Mouse (Mus musculus): ENCODE measurements around the gene Exoc6b. TPM values are rescaled to one million over a fixed set of nuclear protein-coding genes. Genes with fewer than 3 reads are reported as not detected.
A peak's percentile ranks its signal among the peaks of the same experiment; 100 is the strongest.
"Not testable (repeated sequence)": the region's sequence is repeated elsewhere in the genome, so short reads cannot be mapped to it uniquely, and the experiment has no call there.

Exoc6b gene
- polyA plus RNA-seq, 1 experiment from 2014 or later = 5.2 TPM

GRCm38 (mm10) chr6:84640324-84641061 lies 428.8 kb downstream of the Exoc6b start:
- peaks cover 23% of the 10 kb centered on the region for H3K4me1 ChIP-seq
- no peak overlapping the region for H3K4me2 ChIP-seq
- H3K36me3 ChIP-seq = no peaks in the 10 kb centered on the region
- H3K4me3 ChIP-seq = no peak overlapping the region
- H3K27ac ChIP-seq = 0 out of 2 replicates have a peak overlapping the region, but pooled peaks have one; percentile 8
- ATAC-seq = peak; percentile 70
- H3K9me3 ChIP-seq (replicated peaks) = no peaks in the 10 kb centered on the region
- WGBS (ENCODE audit: insufficient replicate concordance) = 40% methylated on average over 9 of the region's 9 CpGs
- H3K27me3 ChIP-seq (replicated peaks) = no peaks in the 10 kb centered on the region
- H3K9ac ChIP-seq = no peak overlapping the region

GRCm38 (mm10) chr6:84638206-84638605 lies 431.1 kb downstream of the Exoc6b start:
- Histone ChIP-seq H3K9ac (no peak overlapping the region), H3K36me3 (no peaks in the 10 kb centered on the region), H3K4me3 (no peak overlapping the region), H3K4me1 (peaks cover 23% of the 10 kb centered on the region), H3K27me3 (replicated peaks) (no peaks in the 10 kb centered on the region), H3K9me3 (replicated peaks) (no peaks in the 10 kb centered on the region), H3K4me2 (no peak overlapping the region), H3K27ac (no peak overlapping the region)
- ATAC-seq = no peak

GRCm38 (mm10) chr6:84631588-84631987 lies 437.7 kb downstream of the Exoc6b start:
- H3K9ac ChIP-seq = no peak overlapping the region
- H3K4me3 ChIP-seq = no peak overlapping the region
- H3K27me3 ChIP-seq (replicated peaks) = no peaks in the 10 kb centered on the region
- 62% methylated on average over 2 of the region's 2 CpGs for WGBS (ENCODE audit: insufficient replicate concordance)
- H3K4me2 ChIP-seq = no peak overlapping the region
- H3K9me3 ChIP-seq (replicated peaks) = no peaks in the 10 kb centered on the region
- no peak overlapping the region for H3K27ac ChIP-seq
- H3K4me1 ChIP-seq = peaks cover 10% of the 10 kb centered on the region; the same call in 1 of the 2 replicates
- no peaks in the 10 kb centered on the region for H3K36me3 ChIP-seq
- no peak for ATAC-seq

GRCm38 (mm10) chr6:84630276-84630675 lies 439.0 kb downstream of the Exoc6b start:
- Histone ChIP-seq H3K4me2 (no peak overlapping the region), H3K9me3 (replicated peaks) (no peaks in the 10 kb centered on the region), H3K27me3 (replicated peaks) (no peaks in the 10 kb centered on the region), H3K36me3 (no peaks in the 10 kb centered on the region), H3K9ac (no peak overlapping the region), H3K4me3 (no peak overlapping the region), H3K27ac (no peak overlapping the region), H3K4me1 (peaks cover 10% of the 10 kb centered on the region; the same call in 1 of the 2 replicates)
- 26% methylated on average over 1 of the region's 1 CpGs for WGBS (ENCODE audit: insufficient replicate concordance)
- ATAC-seq = no peak; the same call in 1 of the 2 replicates

- H3K4me3 ChIP-seq = no peak overlapping the region
- H3K4me1 ChIP-seq = peaks cover 10% of the 10 kb centered on the region; the same call in 1 of the 2 replicates
- no peak overlapping the region for H3K9ac ChIP-seq
- H3K9me3 ChIP-seq (replicated peaks) = no peaks in the 10 kb centered on the region
- H3K27me3 ChIP-seq (replicated peaks) = no peaks in the 10 kb centered on the region
- H3K27ac ChIP-seq = no peak overlapping the region
- no peak overlapping the region for H3K4me2 ChIP-seq
- ATAC-seq = no peak
- 62% methylated on average over 5 of the region's 5 CpGs for WGBS (ENCODE audit: insufficient replicate concordance)
- no peaks in the 10 kb centered on the region for H3K36me3 ChIP-seq
These were observed 440.5 kb downstream of the Exoc6b start for GRCm38 (mm10) chr6:84628831-84629230.

GRCm38 (mm10) chr6:84626398-84626797 lies 442.9 kb downstream of the Exoc6b start:
- H3K9ac ChIP-seq = no peak overlapping the region
- H3K27me3 ChIP-seq (replicated peaks) = no peaks in the 10 kb centered on the region
- H3K27ac ChIP-seq = no peak overlapping the region
- no peak overlapping the region for H3K4me3 ChIP-seq
- no peaks in the 10 kb centered on the region for H3K36me3 ChIP-seq
- no peak overlapping the region for H3K4me2 ChIP-seq
- peaks cover 10% of the 10 kb centered on the region; the same call in 1 of the 2 replicates for H3K4me1 ChIP-seq
- ATAC-seq = no peak
- H3K9me3 ChIP-seq (replicated peaks) = no peaks in the 10 kb centered on the region
- 63% methylated on average over 2 of the region's 2 CpGs for WGBS (ENCODE audit: insufficient replicate concordance)

DNA sequence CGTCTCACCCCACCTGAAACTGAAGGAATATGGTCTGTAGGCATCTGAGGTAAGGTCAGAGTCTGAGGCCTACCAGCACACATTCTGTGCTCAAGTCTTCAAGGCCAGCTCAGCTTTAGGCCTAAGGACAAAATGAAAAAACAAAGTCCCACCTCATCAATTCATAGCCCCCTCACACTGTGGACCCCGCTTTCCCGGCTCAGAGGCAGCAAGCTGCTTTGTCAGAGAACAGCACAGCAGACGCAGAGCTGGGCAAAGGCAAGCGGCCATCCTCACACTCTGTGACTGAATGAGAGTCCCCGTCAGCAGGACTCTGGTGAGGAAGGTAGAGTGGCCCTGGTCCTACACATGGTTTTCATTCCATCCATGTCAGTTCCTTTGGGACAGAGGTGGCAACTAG lies 450.1 kb downstream of the Exoc6b start:
- 73% methylated on average over 6 of the region's 6 CpGs for WGBS (ENCODE audit: insufficient replicate concordance)

GRCm38 (mm10) chr6:84617051-84617450 lies 452.3 kb downstream of the Exoc6b start:
- no peak for ATAC-seq
- H3K27ac ChIP-seq = no peak overlapping the region
- H3K4me3 ChIP-seq = no peak overlapping the region
- no peaks in the 10 kb centered on the region for H3K4me1 ChIP-seq
- no peaks in the 10 kb centered on the region for H3K36me3 ChIP-seq
- H3K27me3 ChIP-seq (replicated peaks) = no peaks in the 10 kb centered on the region
- no peak overlapping the region for H3K4me2 ChIP-seq
- 87% methylated on average over 1 of the region's 1 CpGs for WGBS (ENCODE audit: insufficient replicate concordance)
- no peak overlapping the region for H3K9ac ChIP-seq
- H3K9me3 ChIP-seq (replicated peaks) = no peaks in the 10 kb centered on the region

More for the DNA sequence above, 450.1 kb downstream of the Exoc6b start:
- no peak for ATAC-seq
- no peak overlapping the region for H3K4me3 ChIP-seq
- H3K9me3 ChIP-seq (replicated peaks) = no peaks in the 10 kb centered on the region
- H3K9ac ChIP-seq = no peak overlapping the region
- no peak overlapping the region for H3K27ac ChIP-seq
- no peaks in the 10 kb centered on the region for H3K4me1 ChIP-seq
- H3K27me3 ChIP-seq (replicated peaks) = no peaks in the 10 kb centered on the region
- H3K36me3 ChIP-seq = no peaks in the 10 kb centered on the region
- no peak overlapping the region for H3K4me2 ChIP-seq

GRCm38 (mm10) chr6:84616586-84616985 lies 452.7 kb downstream of the Exoc6b start:
- no peaks in the 10 kb centered on the region for H3K27me3 ChIP-seq (replicated peaks)
- H3K4me1 ChIP-seq = no peaks in the 10 kb centered on the region
- WGBS (ENCODE audit: insufficient replicate concordance) = 43% methylated on average over 1 of the region's 1 CpGs
- ATAC-seq = no peak
- no peak overlapping the region for H3K9ac ChIP-seq
- no peak overlapping the region for H3K27ac ChIP-seq
- H3K4me2 ChIP-seq = no peak overlapping the region
- H3K9me3 ChIP-seq (replicated peaks) = no peaks in the 10 kb centered on the region
- no peaks in the 10 kb centered on the region for H3K36me3 ChIP-seq
- no peak overlapping the region for H3K4me3 ChIP-seq

DNA sequence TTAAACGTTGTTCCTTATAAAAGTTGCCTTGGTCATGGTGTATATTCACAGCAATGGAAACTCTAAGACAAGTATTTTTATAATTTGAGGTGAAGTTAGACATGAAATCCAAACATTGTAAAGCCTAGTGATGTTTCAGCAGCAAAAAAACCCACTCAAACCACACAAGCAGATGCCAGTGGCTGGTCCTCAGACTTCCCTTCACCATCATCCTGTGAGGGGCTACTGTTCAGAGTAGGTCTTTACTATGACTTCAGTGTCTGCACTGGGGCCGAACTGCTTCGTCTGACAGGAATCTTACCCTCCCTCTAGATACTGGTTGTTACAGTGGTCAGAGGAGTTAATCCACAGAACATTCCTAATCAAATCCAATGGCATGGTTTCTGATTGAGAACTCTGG lies 455.8 kb downstream of the Exoc6b start:
- Histone ChIP-seq H3K9me3 (replicated peaks) (no peaks in the 10 kb centered on the region), H3K4me3 (no peak overlapping the region), H3K4me2 (no peak overlapping the region), H3K27me3 (replicated peaks) (no peaks in the 10 kb centered on the region), H3K36me3 (no peaks in the 10 kb centered on the region), H3K27ac (no peak overlapping the region), H3K9ac (no peak overlapping the region), H3K4me1 (no peaks in the 10 kb centered on the region)
- ATAC-seq = no peak
- WGBS (ENCODE audit: insufficient replicate concordance) = 70% methylated on average over 3 of the region's 3 CpGs

GRCm38 (mm10) chr6:84601136-84601889 lies 468.0 kb downstream of the Exoc6b start:
- H3K27ac ChIP-seq = no peak overlapping the region
- no peak for ATAC-seq
- no peak overlapping the region for H3K4me2 ChIP-seq
- H3K4me1 ChIP-seq = no peaks in the 10 kb centered on the region
- H3K36me3 ChIP-seq = no peaks in the 10 kb centered on the region
- no peaks in the 10 kb centered on the region for H3K9me3 ChIP-seq (replicated peaks)
- no peak overlapping the region for H3K9ac ChIP-seq
- no peaks in the 10 kb centered on the region for H3K27me3 ChIP-seq (replicated peaks)
- H3K4me3 ChIP-seq = no peak overlapping the region
- 31% methylated on average over 1 of the region's 1 CpGs for WGBS (ENCODE audit: insufficient replicate concordance)

DNA sequence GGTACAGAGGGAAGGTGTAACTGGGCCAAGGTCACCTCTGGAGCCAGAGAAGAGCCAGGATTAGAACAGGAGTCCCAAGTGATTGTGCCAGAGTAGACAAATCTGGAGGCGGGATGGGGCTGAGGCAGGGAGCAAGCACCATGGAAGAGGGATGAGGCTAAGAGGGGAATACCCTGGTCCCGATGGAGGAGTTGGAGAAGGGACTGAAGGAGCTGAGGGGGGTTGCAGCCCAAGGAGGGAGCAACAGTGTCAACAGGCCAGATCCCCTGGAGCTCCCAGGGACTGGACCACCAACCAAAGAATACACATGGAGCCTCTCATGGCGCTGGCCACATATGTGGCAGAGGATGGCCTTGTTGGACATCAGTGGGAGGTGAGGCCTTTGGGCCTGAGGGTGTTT lies 470.0 kb downstream of the Exoc6b start:
- not testable (repeated sequence) for H3K4me2 ChIP-seq; H3K9me3 ChIP-seq (replicated peaks); H3K36me3 ChIP-seq; H3K27ac ChIP-seq; H3K9ac ChIP-seq; ATAC-seq; H3K4me3 ChIP-seq; H3K4me1 ChIP-seq
- WGBS (ENCODE audit: insufficient replicate concordance) = 57% methylated on average over 3 of the region's 3 CpGs
- H3K27me3 ChIP-seq (replicated peaks) = 0 out of 2 replicates have a peak, but pooled peaks cover 14% of the 10 kb centered on the region
